Mouse (Mus musculus): Measurements from ENCODE around the gene Shc1.
"Not testable (repeated sequence)": the region's sequence is repeated elsewhere in the genome, so short reads cannot be mapped to it uniquely, and the experiment has no call there.

The Shc1 gene

GRCm38 (mm10) chr3:89418861-89419250, 613 bp downstream of the Shc1 start:
- DNase-seq (ENCODE audit: low read depth, low spot score), result no peak

DNA sequence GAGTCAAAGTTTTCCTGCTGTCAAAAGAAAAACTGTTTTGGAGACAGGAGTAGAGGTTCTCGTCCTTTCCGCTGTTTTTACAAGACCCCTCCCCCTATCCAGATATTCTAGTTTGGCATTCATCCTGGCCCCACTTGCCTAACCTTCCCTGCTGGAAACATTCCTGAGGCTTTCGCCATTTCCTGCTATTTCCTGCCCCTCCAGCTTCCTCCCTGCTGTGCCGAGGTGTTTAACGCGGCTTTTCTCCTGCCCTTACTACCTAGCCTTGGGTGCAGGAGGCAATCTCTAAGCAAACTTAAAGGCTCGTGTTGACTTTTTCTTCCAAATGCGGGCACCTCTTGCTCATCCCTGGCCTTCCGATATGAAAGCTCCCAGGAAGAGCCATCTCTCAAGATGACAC, 1.3 kb downstream of the Shc1 start:
- no peak for DNase-seq (ENCODE audit: low read depth, low spot score)

GRCm38 (mm10) chr3:89419981-89420380, 1.7 kb downstream of the Shc1 start:
- DNase-seq (ENCODE audit: low read depth, low spot score), result no peak

- DNase-seq (ENCODE audit: low read depth, low spot score), result no peak
Observed at GRCm38 (mm10) chr3:89420421-89420820, 2.2 kb downstream of the Shc1 start.

DNA sequence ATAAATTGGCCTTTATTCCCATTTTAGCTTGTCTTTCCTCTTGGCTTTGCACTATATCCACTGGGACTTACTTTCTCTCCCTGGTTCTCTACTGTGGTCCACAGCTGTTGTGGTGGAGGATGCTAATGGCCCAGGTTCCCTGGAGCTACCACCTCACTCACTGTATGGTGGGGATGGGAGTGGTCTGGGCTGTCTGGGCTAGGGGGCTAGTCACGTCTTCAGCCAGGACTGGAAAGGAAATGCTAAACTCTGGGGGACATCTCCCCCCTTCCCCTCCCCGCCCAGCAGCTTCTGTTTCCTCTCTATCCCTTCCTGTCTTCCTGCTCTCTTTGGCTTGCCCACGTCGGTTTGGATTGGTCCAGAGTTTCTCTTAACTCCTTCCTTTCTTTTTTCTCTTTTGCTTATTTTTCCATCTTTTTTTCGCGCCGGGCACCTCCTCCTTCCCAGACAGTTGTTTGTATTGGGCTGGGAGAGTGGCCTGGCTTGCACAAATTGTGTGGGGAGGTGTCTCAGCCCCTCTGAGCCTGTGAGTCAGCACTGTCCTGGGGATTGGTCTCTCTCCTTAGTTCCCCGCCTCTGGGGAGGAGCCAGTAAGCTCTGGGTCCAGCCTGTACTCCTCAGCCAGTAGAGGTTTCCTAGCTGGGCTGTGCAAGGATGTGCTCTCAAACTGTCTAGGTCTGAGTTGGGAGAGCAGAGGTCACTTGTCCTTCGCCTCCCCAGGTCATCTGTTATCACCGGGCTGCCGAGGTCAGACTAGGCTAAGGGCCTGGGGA, 2.9 kb downstream of the Shc1 start:
- peak; percentile 76 for DNase-seq (ENCODE audit: low read depth, low spot score)

- no peak for DNase-seq (ENCODE audit: low read depth, low spot score)
Observed at GRCm38 (mm10) chr3:89421810-89422473, 3.7 kb downstream of the Shc1 start.

DNA sequence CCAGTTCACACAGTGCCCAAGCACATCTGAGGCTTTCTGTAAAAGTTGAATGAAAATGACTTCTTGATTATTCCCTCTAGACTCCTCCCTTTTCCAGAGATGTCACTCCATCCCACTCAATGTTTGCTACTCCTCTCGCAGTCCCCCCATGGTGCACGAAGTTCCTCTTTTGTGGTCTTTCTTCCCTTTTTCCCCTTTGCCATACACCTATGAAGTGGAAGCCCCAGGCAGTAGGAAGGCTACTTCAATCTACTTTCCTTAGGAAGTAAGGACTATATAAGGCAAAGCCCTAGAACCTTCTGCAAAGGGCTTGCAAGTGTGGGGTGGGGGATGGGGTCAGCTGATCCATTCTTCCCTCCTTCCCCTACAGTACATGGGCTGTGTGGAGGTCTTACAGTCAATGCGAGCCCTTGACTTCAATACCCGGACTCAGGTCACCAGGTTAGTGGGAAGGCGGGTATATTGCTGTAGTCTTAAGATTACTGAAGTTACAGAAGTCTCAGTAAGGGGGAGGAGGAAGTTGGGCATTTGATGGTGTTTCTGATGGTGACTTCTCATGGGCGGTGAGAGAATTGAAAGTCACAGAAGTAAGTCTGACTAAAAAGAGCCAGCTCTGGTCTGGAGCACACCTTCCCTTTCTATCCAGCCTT, 4.4 kb downstream of the Shc1 start:
- no peak for DNase-seq (ENCODE audit: low read depth, low spot score)

DNA sequence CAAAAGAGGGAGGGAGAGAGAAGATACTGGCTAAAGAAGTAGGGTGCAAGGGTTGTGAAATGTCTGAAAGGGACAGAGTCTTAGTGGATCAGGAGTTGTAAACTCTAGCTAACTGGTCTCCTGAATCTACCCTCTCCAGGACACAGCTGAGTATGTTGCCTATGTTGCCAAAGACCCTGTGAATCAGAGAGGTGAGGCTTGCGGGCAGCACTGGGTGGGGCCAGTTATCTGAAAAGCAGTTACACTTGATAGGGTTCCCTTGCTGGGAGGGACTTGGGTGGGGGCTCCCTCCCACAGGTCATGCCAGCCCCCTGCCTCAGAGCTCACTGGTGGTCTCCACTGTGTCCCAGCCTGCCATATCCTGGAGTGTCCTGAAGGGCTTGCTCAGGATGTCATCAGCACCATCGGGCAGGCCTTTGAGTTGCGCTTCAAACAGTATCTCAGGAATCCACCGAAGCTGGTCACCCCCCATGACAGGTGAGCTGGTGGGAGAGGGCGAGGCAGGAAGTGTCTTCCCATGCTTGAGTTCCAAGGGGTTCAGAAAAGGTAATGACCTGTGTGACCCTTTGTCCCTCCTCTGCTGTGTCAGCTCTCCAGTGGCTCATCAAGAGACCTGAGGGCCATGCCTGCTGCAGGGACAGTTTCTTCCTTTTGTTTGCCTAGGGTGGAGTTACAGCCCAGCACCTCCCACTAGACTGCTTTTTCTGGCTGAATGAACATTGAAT, 6.3 kb downstream of the Shc1 start:
- no peak for DNase-seq (ENCODE audit: low read depth, low spot score)

- DNase-seq (ENCODE audit: low read depth, low spot score), result no peak
Observed at GRCm38 (mm10) chr3:89425141-89425525, 6.9 kb downstream of the Shc1 start.

DNA sequence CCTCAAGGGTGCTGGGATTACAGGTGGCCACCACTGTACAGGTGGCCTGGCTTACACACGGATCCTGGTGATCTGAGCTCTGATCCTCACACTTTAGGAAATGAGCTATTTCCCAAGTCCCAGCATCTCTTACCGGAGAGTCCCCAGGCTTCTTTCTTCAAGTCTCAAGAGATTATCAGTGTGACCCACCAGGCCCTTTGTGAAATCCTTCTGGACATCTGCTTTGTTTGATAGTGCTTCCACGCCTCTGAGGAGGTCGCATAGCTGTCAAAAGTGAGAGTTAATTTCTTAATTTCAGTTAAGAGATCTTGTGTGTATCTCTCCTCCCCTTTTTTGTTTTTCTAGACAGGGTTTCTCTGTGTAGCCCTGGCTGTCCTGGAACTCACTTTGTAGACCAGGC, 7.6 kb downstream of the Shc1 start:
- DNase-seq (ENCODE audit: low read depth, low spot score), result no peak

DNA sequence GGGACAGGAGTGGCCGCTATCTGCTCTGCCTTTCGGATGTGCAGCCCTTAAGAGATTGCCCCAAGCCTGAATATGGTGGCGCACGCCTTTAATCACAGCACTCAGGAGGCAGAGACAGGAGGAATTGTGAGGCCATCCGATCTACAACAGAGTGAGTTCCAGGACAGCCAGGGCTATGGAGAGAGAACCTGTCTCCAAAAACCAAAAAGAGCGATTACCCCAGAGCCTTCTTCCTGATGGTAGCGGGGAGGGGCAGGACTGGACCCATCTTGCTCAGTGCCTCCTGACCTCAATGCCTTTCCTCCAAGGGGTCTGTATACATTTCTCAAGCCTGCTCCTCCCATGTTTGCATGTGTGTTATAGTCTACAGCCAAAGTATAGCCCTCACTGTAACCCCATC, 10.8 kb downstream of the Shc1 start:
- not testable (repeated sequence) for DNase-seq (ENCODE audit: low read depth, low spot score)

GRCm38 (mm10) chr3:89430171-89431159, 12.2 kb downstream of the Shc1 start, which contains the start of gene Pygo2:
TSS of gene Pygo2 (plus strand) at chr3:89430214.
- DNase-seq (ENCODE audit: low read depth, low spot score), result peak; percentile 74

GRCm38 (mm10) chr3:89432606-89433005, 14.4 kb downstream of the Shc1 start:
- DNase-seq (ENCODE audit: low read depth, low spot score), result no peak

GRCm38 (mm10) chr3:89434532-89434931, 16.3 kb downstream of the Shc1 start:
- no peak for DNase-seq (ENCODE audit: low read depth, low spot score)

DNA sequence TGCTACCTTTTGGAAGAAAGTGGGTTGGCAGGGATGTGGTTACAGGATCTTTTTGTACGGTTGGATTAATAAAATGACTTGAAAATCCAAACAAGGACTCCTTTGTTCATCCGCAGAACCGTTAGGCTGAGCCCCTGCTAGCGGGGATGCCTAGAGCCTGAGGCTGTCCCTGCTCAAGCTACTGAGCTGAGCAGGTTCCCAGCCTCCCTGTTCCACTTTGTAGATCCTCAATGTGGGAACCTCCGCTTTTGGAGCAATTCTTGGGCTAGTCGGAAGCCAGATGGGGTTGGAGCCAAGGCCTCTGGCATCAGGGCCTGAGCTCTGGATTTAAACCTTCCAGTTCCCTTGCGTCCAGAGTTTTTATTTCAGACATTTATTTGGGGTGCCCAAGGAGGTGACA, 16.8 kb downstream of the Shc1 start:
- no peak for DNase-seq (ENCODE audit: low read depth, low spot score)

DNA sequence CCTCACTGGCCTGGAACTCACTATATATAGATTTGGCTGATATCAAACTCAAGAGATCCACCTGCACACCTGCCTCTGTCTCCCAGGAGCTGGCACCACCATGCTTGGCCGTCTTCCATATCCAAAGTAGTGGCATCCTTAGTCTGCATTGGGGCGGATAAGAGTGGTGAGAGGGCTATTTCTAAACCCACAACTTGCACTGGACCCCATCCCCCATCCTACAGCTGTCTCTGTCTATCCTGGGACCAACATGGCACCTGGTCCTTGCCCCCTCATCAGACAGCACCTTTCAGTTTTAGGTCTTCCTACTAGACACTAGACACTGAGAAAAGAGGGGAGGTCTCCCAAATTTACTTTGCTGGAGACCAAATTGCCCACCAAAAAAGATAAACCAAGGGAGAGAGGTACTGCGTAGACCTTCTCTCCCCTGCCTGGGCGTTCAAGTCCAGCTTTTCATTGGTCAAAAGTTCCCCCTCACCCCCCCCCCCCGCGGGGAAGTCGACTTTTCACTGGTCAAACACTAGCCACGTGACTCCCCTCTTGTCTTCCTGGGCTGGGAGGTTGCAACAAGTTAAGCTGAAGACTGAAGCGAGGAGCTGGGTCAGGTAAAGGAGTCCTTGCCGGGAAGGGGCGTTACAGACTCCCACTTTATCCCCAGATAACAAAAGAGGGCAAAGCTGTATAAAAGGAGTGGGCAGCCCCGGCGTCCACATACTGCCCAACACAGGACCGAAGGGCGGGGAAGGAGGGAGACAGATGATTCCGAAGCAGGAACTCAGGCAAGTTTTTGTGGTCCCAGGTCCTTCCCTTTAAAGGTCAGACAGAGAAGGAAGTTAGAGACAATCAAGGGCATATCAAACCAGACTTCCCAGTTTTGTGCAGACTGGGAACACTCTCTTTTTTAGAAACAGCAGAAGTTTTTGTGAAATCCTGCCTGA, 18.2 kb downstream of the Shc1 start, which contains the start of gene Pbxip1:
Gene Pbxip1 (plus strand): TSS at position 531 of the 938 bp plus-strand sequence.
- DNase-seq (ENCODE audit: low read depth, low spot score), result peak; percentile 26

DNA sequence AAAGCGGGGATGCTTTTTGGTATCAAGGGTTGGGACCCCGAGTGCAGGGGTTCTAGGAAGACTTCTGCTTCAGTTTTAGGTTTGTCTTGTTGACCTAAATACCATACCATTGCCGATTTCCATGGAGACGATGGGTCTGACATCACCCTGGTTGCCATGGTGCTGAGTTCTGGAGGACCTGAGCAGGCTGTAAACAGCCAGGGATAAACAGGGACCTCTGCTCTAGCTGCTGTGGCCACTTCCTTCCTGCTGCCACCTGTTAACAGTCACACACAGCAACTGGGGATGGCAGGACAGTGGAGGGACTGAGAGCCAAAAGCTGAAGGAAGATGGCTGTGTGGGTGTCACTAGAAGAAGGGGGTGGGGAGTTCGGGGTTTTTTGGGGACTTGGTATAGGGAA, 19.0 kb downstream of the Shc1 start:
- no peak for DNase-seq (ENCODE audit: low read depth, low spot score)

- no peak for DNase-seq (ENCODE audit: low read depth, low spot score)
Observed at GRCm38 (mm10) chr3:89440691-89441090, 22.4 kb downstream of the Shc1 start.

GRCm38 (mm10) chr3:89448720-89449537, 30.7 kb downstream of the Shc1 start:
- DNase-seq (ENCODE audit: low read depth, low spot score), result no peak

Measured in c-Kit-negative CD71-positive TER-119-positive erythroid progenitor cells, embryonic 14.5 days (primary cell).